Mouse (Mus musculus) CH12.LX (cell line): ENCODE measurements around the gene Hist1h2be. TPM values are rescaled to one million over a fixed set of nuclear protein-coding genes. Genes with fewer than 3 reads are reported as not detected.

Source experiments
- DNase-seq: peaks from one replicate; pipeline ENCODE4 v3.0.0-alpha.2; 2013; ENCODE audit errors: extremely low read depth
- H3K27ac ChIP-seq: 2 replicates; pipeline ENCODE4 v1.5.1; 2012; ENCODE audit warnings: low read depth, mild to moderate bottlenecking, control low read depth, moderate library complexity; ENCODE audit not compliant: insufficient read depth
- H3K27me3 ChIP-seq: replicated peaks from 2 replicates; pipeline ENCODE3; 2012; ENCODE audit warnings: inconsistent platforms
- H3K36me3 ChIP-seq, 2 experiments: replicated peaks in 1 of 2; 2 replicates each; pipeline versions ENCODE3 to v1.6.1; 2012; ENCODE audit warnings: inconsistent platforms in 1 of 2, low read length in 1 of 2, mild to moderate bottlenecking in 1 of 2, mixed read lengths in 1 of 2, moderate library complexity in 1 of 2; ENCODE audit not compliant: control insufficient read depth in 1 of 2, insufficient read depth in 1 of 2
- H3K4me1 ChIP-seq, 2 experiments: 2 replicates each; pipeline ENCODE4 v1.6.1; 2012; ENCODE audit warnings: inconsistent platforms in 1 of 2, moderate library complexity in 1 of 2; ENCODE audit not compliant: insufficient read depth in 2 of 2, control insufficient read depth in 1 of 2
- H3K4me2 ChIP-seq: 2 replicates; pipeline ENCODE4 v1.6.1; 2012; ENCODE audit warnings: low read depth, mild to moderate bottlenecking, control low read depth; ENCODE audit not compliant: poor library complexity, insufficient read depth, severe bottlenecking
- H3K4me3 ChIP-seq, 3 experiments: fragments of 150-350 bp in 1 of 3; sonication (generic) in 1 of 3; replicated peaks in 1 of 3; 2 replicates each; pipeline versions ENCODE3 to v1.5.1; 2011 to 2012; ENCODE audit warnings: low read depth in 2 of 3, low read length in 2 of 3, mild to moderate bottlenecking in 2 of 3, moderate library complexity in 2 of 3, control low read depth in 1 of 3, improper control_type of control experiment in 1 of 3, inconsistent platforms in 1 of 3, mixed read lengths in 1 of 3; ENCODE audit not compliant: poor library complexity in 1 of 3
- H3K79me2 ChIP-seq: replicated peaks from 2 replicates; pipeline ENCODE4 v1.6.1; 2012; ENCODE audit warnings: mild to moderate bottlenecking, moderate library complexity; ENCODE audit not compliant: control insufficient read depth, poor library complexity, insufficient read depth, severe bottlenecking; ENCODE audit errors: extremely low read depth
- H3K9ac ChIP-seq: 2 replicates; pipeline ENCODE4 v1.6.1; 2012; ENCODE audit warnings: low read depth, mild to moderate bottlenecking, control low read depth, moderate library complexity; ENCODE audit not compliant: insufficient read depth
- H3K9me3 ChIP-seq: replicated peaks from 2 replicates; pipeline ENCODE3; 2012; ENCODE audit warnings: low read length, inconsistent platforms, mixed read lengths
- E2F4 ChIP-seq: IDR thresholded peaks from 2 replicates; pipeline ENCODE4 v1.6.1; 2011; ENCODE audit warnings: low read depth, low read length, improper control_type of control experiment; ENCODE audit not compliant: insufficient replicate concordance
- ETS1 ChIP-seq: conservative IDR thresholded peaks from 2 replicates; pipeline ENCODE4 v1.6.1; 2012; ENCODE audit warnings: low read depth, mild to moderate bottlenecking, inconsistent platforms, low read length, improper control_type of control experiment, moderate library complexity
- GABPA ChIP-seq: IDR thresholded peaks from 2 replicates; pipeline ENCODE4 v1.6.1; 2012; ENCODE audit warnings: low read depth, low read length, improper control_type of control experiment, inconsistent platforms; ENCODE audit not compliant: insufficient replicate concordance
- JUN ChIP-seq: IDR thresholded peaks from 2 replicates; pipeline ENCODE4 v1.6.1; 2011; ENCODE audit warnings: low read depth, mild to moderate bottlenecking, low read length, improper control_type of control experiment, moderate library complexity; ENCODE audit not compliant: insufficient read depth
- JUND ChIP-seq: conservative IDR thresholded peaks from 2 replicates; pipeline ENCODE4 v1.6.1; 2011; ENCODE audit warnings: low read depth, low read length, improper control_type of control experiment
- KAT2A ChIP-seq: IDR thresholded peaks from 2 replicates; pipeline ENCODE4 v1.6.1; 2012; ENCODE audit warnings: low read length, improper control_type of control experiment, inconsistent platforms; ENCODE audit not compliant: insufficient replicate concordance
- MEF2A ChIP-seq: IDR thresholded peaks from 2 replicates; pipeline ENCODE4 v1.6.1; 2014; ENCODE audit warnings: low read depth, mild to moderate bottlenecking, inconsistent platforms, low read length, improper control_type of control experiment, borderline replicate concordance
- MYC ChIP-seq: IDR thresholded peaks from 2 replicates; pipeline ENCODE4 v1.6.1; 2011; ENCODE audit warnings: low read depth, mild to moderate bottlenecking, improper control_type of control experiment, low read length
- SIN3A ChIP-seq: IDR thresholded peaks from 2 replicates; pipeline ENCODE4 v1.6.1; 2012; ENCODE audit warnings: low read length, improper control_type of control experiment, inconsistent platforms
- ZC3H11A ChIP-seq: IDR thresholded peaks from 2 replicates; pipeline ENCODE4 v1.6.1; 2012; ENCODE audit warnings: low read depth, mild to moderate bottlenecking, inconsistent platforms, low read length, improper control_type of control experiment
- ZKSCAN1 ChIP-seq: IDR thresholded peaks from 2 replicates; pipeline ENCODE4 v1.6.1; 2012; ENCODE audit warnings: low read depth, inconsistent platforms, low read length, improper control_type of control experiment, borderline replicate concordance
- ZNF384 ChIP-seq: IDR thresholded peaks from 2 replicates; pipeline ENCODE4 v1.6.1; 2012; ENCODE audit warnings: low read depth, low read length, improper control_type of control experiment, inconsistent platforms
- dilution Hi-C: fragments of 300-500 bp; cut with MboI; formaldehyde crosslinking; loops from 2 replicates; pipeline ENCODE4 v1.14.3; 2020; ENCODE audit warnings: low sequenced_read_pairs; ENCODE audit not compliant: extremely low pct_unique_long_range_greater_than_20kb, extremely low pct_ligation_motif_present
- in situ Hi-C: fragments of 300-500 bp; cut with MboI; formaldehyde crosslinking; loops from 3 replicates; pipeline ENCODE4 v1.14.3; 2019; ENCODE audit warnings: low sequenced_read_pairs, low pct_ligation_motif_present, low pct_unique_long_range_greater_than_20kb, mixed read lengths
- polyA plus RNA-seq: library from polyadenylated mRNA; unstranded; fragments of >175 nt; gene quantifications from 2 replicates; pipeline ENCODE4 v1.2.1, GENCODE M21; 2012; ENCODE audit warnings: low read depth; ENCODE audit not compliant: insufficient read length
- total RNA-seq, 2 experiments: library from RNA; depleted of rRNA; stranded (reverse); fragments of 300-350 nt in 1 of 2; fragments of >200 nt in 1 of 2; gene quantifications; 2 replicates each; pipeline ENCODE4 v1.2.3; 2012 to 2014

Gene Hist1h2be
- total and polyA plus RNA-seq, 3 experiments: 0.70 to 282 (median 4.7) TPM

DNA sequence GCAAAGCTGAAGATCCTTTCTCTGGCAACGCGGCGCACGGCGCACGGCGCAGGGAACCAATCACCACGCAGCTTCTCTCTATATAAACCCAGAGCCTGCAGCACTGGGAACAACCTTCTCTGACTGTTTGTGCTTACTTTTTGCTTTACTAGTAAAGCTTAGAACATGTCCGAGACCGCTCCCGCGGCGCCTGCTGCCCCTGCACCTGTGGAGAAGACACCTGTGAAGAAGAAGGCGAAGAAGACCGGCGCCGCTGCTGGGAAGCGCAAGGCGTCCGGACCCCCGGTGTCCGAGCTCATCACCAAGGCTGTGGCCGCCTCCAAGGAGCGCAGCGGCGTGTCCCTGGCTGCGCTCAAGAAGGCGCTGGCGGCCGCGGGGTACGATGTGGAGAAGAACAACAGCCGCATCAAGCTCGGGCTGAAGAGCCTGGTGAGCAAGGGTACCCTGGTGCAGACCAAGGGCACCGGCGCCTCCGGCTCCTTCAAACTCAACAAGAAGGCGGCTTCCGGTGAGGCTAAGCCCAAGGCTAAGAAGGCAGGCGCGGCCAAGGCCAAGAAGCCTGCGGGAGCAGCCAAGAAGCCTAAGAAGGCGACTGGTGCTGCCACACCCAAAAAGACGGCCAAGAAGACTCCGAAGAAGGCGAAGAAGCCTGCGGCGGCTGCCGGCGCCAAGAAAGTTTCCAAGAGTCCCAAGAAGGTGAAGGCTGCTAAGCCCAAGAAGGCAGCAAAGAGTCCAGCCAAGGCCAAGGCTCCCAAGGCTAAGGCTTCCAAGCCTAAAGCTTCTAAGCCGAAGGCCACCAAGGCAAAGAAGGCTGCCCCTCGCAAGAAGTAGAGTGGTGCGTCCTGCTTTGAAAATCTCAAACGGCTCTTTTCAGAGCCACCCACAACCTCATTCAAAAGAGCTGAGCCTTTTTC is 65.7 kb downstream of the Hist1h2be start (continued):
- TF ChIP-seq ZC3H11A: no peak
- TF ChIP-seq, all 38 proteins: peak for 22

DNA sequence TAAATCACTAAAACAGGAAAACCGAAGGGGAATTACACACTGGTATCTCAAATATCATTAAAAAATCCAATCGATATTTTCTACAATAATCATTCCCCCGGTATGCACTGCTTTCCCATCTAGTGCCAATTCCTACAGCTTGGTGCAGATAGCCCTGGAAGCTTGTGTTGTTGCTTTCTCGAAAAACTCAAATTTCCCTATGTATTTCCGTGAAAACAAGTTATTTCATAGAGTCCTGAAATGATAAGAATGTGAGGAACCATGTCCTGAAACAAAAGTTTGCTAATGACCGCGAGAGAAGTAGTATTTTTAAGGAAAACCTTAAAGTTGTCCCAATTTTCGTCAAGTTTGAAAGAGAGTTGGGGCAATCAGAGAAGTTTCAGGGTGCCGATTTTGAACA is 66.5 kb downstream of the Hist1h2be start:
- in situ Hi-C loops (loop anchor here (25.0 kb wide), 1 partner anchor 1817 kb away; the partner anchor contains the start of gene Hist1h4j), dilution Hi-C loops (no loop called here)
- peaks cover 4 to 28% of the 10 kb centered on the region in 2 experiments; a peak in 3 of 4 replicates for H3K4me1 ChIP-seq
- no peaks in the 10 kb centered on the region for H3K27me3 ChIP-seq
- peak overlapping the region; percentile 52; the same call in 1 of the 2 replicates for H3K27ac ChIP-seq
- TF ChIP-seq SIN3A (no peak), MEF2A (no peak)
- no peaks in the 10 kb centered on the region for H3K9me3 ChIP-seq
- peak overlapping the region; percentile 65 for H3K4me2 ChIP-seq
- H3K9ac ChIP-seq: peak overlapping the region; percentile 73
- no peaks in the 10 kb centered on the region for H3K79me2 ChIP-seq
- no peak overlapping the region for H3K4me3 ChIP-seq
- no peaks in the 10 kb centered on the region for H3K36me3 ChIP-seq
- no peak for DNase-seq

DNA sequence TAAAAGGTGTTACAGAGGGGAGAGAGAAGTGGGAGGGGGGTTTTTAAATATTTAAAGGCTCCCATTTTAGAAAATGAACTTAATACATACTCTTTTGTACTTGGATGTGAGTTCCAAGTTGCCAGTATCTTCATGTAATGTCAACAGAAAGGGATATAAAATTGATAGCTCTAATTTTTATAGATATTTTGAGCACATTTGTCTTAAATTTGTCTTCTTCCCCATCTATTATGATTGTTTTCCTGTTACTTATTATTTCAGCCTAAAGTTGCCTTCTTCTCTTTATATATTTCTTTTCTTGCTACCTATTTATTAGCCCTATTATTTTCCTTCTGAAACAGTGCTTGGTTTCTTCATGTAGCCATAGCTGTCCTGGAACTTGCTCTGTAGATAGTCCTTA is 68.0 kb downstream of the Hist1h2be start, which contains the start of gene Hist1h1d:
Gene Hist1h1d (plus strand): TSS at position 301 of the 400 bp plus-strand sequence.
- dilution Hi-C loops (no loop called here), in situ Hi-C loops (loop anchor here (25.0 kb wide), 1 partner anchor 1816 kb away; the partner anchor contains the start of gene Hist1h4j)
- peak within 1 kb of the TSS; percentile 22; the same call in 1 of the 2 replicates for H3K4me2 ChIP-seq
- H3K27me3 ChIP-seq: no peaks in the 10 kb centered on the region
- no peak for DNase-seq
- no peak within 1 kb of the TSS for H3K4me3 ChIP-seq
- H3K4me1 ChIP-seq: peaks cover 4 to 28% of the 10 kb centered on the region in 2 experiments; a peak in 3 of 4 replicates
- no peaks in the 10 kb centered on the region for H3K79me2 ChIP-seq
- H3K9me3 ChIP-seq: no peaks in the 10 kb centered on the region
- peak within 1 kb of the TSS; percentile 75 for H3K27ac ChIP-seq
- no peak for TF ChIP-seq ETS1
- TF ChIP-seq ZNF384: no peak
- TF ChIP-seq MYC: no peak
- TF ChIP-seq JUND: no peak
- no peak for TF ChIP-seq KAT2A
- TF ChIP-seq GABPA: no peak
- no peak for TF ChIP-seq E2F4
- no peak for TF ChIP-seq JUN
- no peak for TF ChIP-seq ZKSCAN1
- peak within 1 kb of the TSS; percentile 65; the same call in 1 of the 2 replicates for H3K9ac ChIP-seq
- no peaks in the 10 kb centered on the region for H3K36me3 ChIP-seq
